8 mouse cellular contexts compared by ENCODE assay signal in the genomic region with DNA sequence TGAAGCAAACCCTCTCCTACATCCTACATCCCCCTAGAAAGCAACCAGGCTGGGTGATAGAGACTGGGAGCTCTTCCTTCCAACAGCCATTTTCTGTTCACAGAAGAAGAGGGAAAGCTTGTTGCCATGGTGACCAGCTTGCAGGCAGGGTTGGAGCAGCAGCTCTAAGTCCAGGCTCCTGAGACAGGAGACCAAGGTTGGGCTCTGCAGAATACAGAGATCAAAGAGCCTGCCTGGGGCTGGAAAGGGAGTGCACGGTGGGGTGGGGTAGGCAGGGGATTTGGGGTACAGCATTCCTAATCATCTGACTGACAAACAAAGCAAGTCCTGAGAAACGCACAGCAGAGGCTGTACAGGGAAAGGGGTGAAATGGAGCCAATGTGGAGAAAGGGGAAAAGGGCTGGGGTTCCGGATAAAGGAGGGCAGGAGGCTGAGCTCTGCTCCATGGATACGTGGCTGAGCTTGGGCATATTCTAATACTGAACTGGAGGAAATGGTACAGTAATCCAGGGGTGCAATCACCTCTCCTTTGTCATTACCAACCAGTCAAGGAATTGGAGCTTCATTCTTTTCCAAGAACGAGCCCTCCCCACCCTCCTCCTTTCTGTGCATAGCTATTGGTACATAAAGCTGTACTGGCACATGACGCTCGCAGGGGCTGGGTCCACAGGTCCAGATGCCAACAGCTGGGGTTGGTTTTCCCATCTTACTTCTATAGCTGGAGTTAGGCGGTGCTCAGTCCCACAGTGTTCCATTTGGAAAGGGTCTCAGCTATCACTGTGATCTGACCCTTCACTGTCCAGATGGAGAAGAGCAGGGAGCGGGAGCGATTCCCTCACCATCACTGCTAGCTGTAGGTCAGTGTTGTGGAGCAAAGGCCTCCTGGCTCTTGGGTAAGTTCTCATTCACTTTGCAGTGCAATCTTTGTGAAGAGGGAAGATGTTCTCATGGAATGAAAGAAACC.
DNase-seq lines count a peak whose midpoint lies in the region; ATAC-seq and TF ChIP-seq lines count a peak whose summit lies in the region.

No protein-coding gene starts in this region.

- H3K9ac ChIP-seq in embryonic facial prominence, embryonic 12.5 days = no peak overlapping the region
- H3K9ac ChIP-seq in hindbrain, embryonic 16.5 days (ENCODE audit: low read depth, low read length) = peak overlapping the region; percentile 26; the same call in 1 of the 2 replicates
- H3K9ac ChIP-seq in stomach, postnatal 0 days (ENCODE audit: low read length) = no peak overlapping the region

- no peak for TF ChIP-seq EP300 in stomach, postnatal 0 days (optimal IDR thresholded peaks at IDR 0.05)

- H3K36me3 ChIP-seq in embryonic facial prominence, embryonic 12.5 days = peaks cover 14% of the 10 kb centered on the region
- H3K36me3 ChIP-seq in hindbrain, embryonic 16.5 days (ENCODE audit: control insufficient read depth, insufficient read depth, low read length) = peaks cover 19% of the 10 kb centered on the region
- H3K36me3 ChIP-seq in stomach, postnatal 0 days (ENCODE audit: control insufficient read depth, insufficient read depth, low read length) = no peaks in the 10 kb centered on the region

- peak overlapping the region; percentile 85 for H3K27ac ChIP-seq in embryonic facial prominence, embryonic 12.5 days
- peak overlapping the region; percentile 83 for H3K27ac ChIP-seq in hindbrain, embryonic 16.5 days (ENCODE audit: low read depth, low read length)
- peak overlapping the region; percentile 46; the same call in 1 of the 2 replicates for H3K27ac ChIP-seq in stomach, postnatal 0 days (replicated peaks)

- intact Hi-C loops in gastrocnemius, postnatal 36 days (cut with DNase I) = no loop called here

- no peak overlapping the region for H3K4me3 ChIP-seq in embryonic facial prominence, embryonic 12.5 days
- H3K4me3 ChIP-seq in hindbrain, embryonic 16.5 days (ENCODE audit: low read length) = no peak overlapping the region
- no peak overlapping the region for H3K4me3 ChIP-seq in stomach, postnatal 0 days (ENCODE audit: low read depth, low read length)

- H3K4me1 ChIP-seq in embryonic facial prominence, embryonic 12.5 days = peaks cover 33% of the 10 kb centered on the region
- peaks cover 38% of the 10 kb centered on the region for H3K4me1 ChIP-seq in hindbrain, embryonic 16.5 days (ENCODE audit: control insufficient read depth, insufficient read depth, low read depth, low read length)
- 0 out of 2 replicates have a peak, but pooled peaks cover 3% of the 10 kb centered on the region for H3K4me1 ChIP-seq in stomach, postnatal 0 days (replicated peaks; ENCODE audit: control insufficient read depth, insufficient read depth)

- no peaks in the 10 kb centered on the region for H3K9me3 ChIP-seq in embryonic facial prominence, embryonic 12.5 days
- no peaks in the 10 kb centered on the region for H3K9me3 ChIP-seq in hindbrain, embryonic 16.5 days (ENCODE audit: control insufficient read depth, low read length)
- no peaks in the 10 kb centered on the region for H3K9me3 ChIP-seq in stomach, postnatal 0 days (ENCODE audit: control insufficient read depth, low read length)

- H3K27me3 ChIP-seq in embryonic facial prominence, embryonic 12.5 days = no peaks in the 10 kb centered on the region
- no peaks in the 10 kb centered on the region for H3K27me3 ChIP-seq in hindbrain, embryonic 16.5 days (replicated peaks; ENCODE audit: control insufficient read depth, insufficient read depth, low read length)
- no peaks in the 10 kb centered on the region for H3K27me3 ChIP-seq in stomach, postnatal 0 days (ENCODE audit: control insufficient read depth, insufficient read depth, low read length)

- H3K4me2 ChIP-seq in embryonic facial prominence, embryonic 12.5 days (replicated peaks) = 0 out of 2 replicates have a peak overlapping the region, but pooled peaks have one; percentile 4
- peak overlapping the region; percentile 30; the same call in 1 of the 2 replicates for H3K4me2 ChIP-seq in hindbrain, embryonic 16.5 days (ENCODE audit: low read length)
- no peak overlapping the region for H3K4me2 ChIP-seq in stomach, postnatal 0 days (replicated peaks; ENCODE audit: low read depth)

- ATAC-seq in cerebellum, adult (ENCODE audit: insufficient number of reproducible peaks, low FRiP score, low TSS enrichment) = peak; percentile 60
- ATAC-seq in embryonic facial prominence, embryonic 12.5 days (ENCODE audit: insufficient number of reproducible peaks, insufficient read depth, low FRiP score, low TSS enrichment) = peak; percentile 81; the same call in 1 of the 2 replicates
- peak; percentile 85 for ATAC-seq in hindbrain, embryonic 16.5 days
- peak; percentile 47; the same call in 1 of the 2 replicates for ATAC-seq in stomach, postnatal 0 days (ENCODE audit: low FRiP score, low TSS enrichment)

- no peak for DNase-seq in cerebellum, adult 11 months
- peak; percentile 45 to 78 for DNase-seq in adrenal gland, adult (ENCODE audit: inconsistent age in 2 of 2, low spot score in 1 of 2)
- DNase-seq in mesoderm, embryonic 11.5 days (ENCODE audit: low read depth, low spot score) = peak; percentile 69
- no peak for DNase-seq in stomach, postnatal 0 days (ENCODE audit: low spot score)
- DNase-seq in gastrocnemius, postnatal 36 days = no peak

- 37% methylated on average over 10 of the region's 10 CpGs for WGBS in embryonic facial prominence, embryonic 12.5 days
- 37% methylated on average over 10 of the region's 10 CpGs for WGBS in hindbrain, embryonic 16.5 days
- 40% methylated on average over 10 of the region's 10 CpGs for WGBS in stomach, postnatal 0 days

- no peak for TF ChIP-seq CTCF in stomach, postnatal 0 days (IDR thresholded peaks at IDR 0.05; ENCODE audit: low read depth)

Comparison
In these comparisons a context has a peak if more than half of its experiments do, and no peak if none do; other contexts are left out.
1. DNase-seq: peak in adrenal gland, adult (2 of 2) and mesoderm, embryonic 11.5 days (single experiment); none in cerebellum, adult 11 months (single experiment), stomach, postnatal 0 days (single experiment) and gastrocnemius, postnatal 36 days (0 of 2).
2. Peak in every context shown above with its lines, with median percentiles within 50 percentile points of each other: ATAC-seq and H3K27ac ChIP-seq.